Mouse (Mus musculus): Measurements from ENCODE around the gene Dnttip1. TPM values are rescaled to one million over a fixed set of nuclear protein-coding genes. Genes with fewer than 3 reads are reported as not detected.
A peak's percentile ranks its signal among the peaks of the same experiment; 100 is the strongest.

Gene Dnttip1
- polyA plus RNA-seq, 1 experiment from 2014 or later = 58.0 TPM

GRCm38 (mm10) chr2:164773229-164773988 lies 27.6 kb downstream of the Dnttip1 start:
- Histone ChIP-seq H3K36me3 (ENCODE audit: control insufficient read depth, insufficient read depth, low read length) (peaks cover 6% of the 10 kb centered on the region; the same call in 1 of the 2 replicates), H3K9ac (ENCODE audit: low read length) (no peak overlapping the region), H3K4me2 (ENCODE audit: low read depth, low read length) (no peak overlapping the region), H3K9me3 (replicated peaks; ENCODE audit: control insufficient read depth, low read length) (no peaks in the 10 kb centered on the region), H3K27ac (ENCODE audit: low read length) (peak overlapping the region; percentile 25), H3K27me3 (ENCODE audit: control insufficient read depth, insufficient read depth, low read length) (no peaks in the 10 kb centered on the region), H3K4me1 (ENCODE audit: control insufficient read depth, insufficient read depth, low read length) (peaks cover 30% of the 10 kb centered on the region), H3K4me3 (replicated peaks; ENCODE audit: low read length) (no peak overlapping the region)
- no peak for ATAC-seq (ENCODE audit: insufficient read depth, low FRiP score)
- WGBS = 76% methylated on average over 14 of the region's 14 CpGs

GRCm38 (mm10) chr2:164773989-164774364 lies 28.2 kb downstream of the Dnttip1 start:
- H3K4me3 ChIP-seq (replicated peaks; ENCODE audit: low read length) = no peak overlapping the region
- H3K9me3 ChIP-seq (replicated peaks; ENCODE audit: control insufficient read depth, low read length) = no peaks in the 10 kb centered on the region
- WGBS = 59% methylated on average over 5 of the region's 5 CpGs
- H3K4me1 ChIP-seq (ENCODE audit: control insufficient read depth, insufficient read depth, low read length) = peaks cover 30% of the 10 kb centered on the region
- no peak for ATAC-seq (ENCODE audit: insufficient read depth, low FRiP score)
- H3K27me3 ChIP-seq (ENCODE audit: control insufficient read depth, insufficient read depth, low read length) = no peaks in the 10 kb centered on the region
- no peak overlapping the region for H3K9ac ChIP-seq (ENCODE audit: low read length)
- H3K4me2 ChIP-seq (ENCODE audit: low read depth, low read length) = no peak overlapping the region
- H3K27ac ChIP-seq (ENCODE audit: low read length) = peak overlapping the region; percentile 25
- H3K36me3 ChIP-seq (ENCODE audit: control insufficient read depth, insufficient read depth, low read length) = peaks cover 6% of the 10 kb centered on the region; the same call in 1 of the 2 replicates

DNA sequence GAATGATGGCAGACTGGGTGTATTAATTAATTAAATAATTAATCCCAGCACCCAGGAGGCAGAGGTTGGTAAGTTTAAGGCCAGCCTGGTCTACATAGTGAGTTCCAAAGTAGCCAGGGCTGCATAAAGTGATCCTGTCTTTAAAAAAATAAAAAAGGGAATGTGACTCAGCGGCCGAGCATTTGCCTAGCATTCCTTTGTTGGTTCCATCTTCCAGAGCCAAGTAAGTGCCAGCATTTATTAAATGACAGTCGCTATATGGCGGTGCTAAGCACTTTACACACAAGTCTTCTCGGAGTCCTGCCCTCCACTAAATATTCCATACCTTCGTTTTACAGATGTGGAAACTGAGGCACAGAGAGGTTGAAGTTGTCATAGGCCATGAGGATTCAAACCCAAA lies 30.3 kb downstream of the Dnttip1 start:
- H3K36me3 ChIP-seq (ENCODE audit: control insufficient read depth, insufficient read depth, low read length) = peaks cover 6% of the 10 kb centered on the region; the same call in 1 of the 2 replicates
- WGBS = 75% methylated on average over 6 of the region's 6 CpGs
- no peak overlapping the region for H3K9ac ChIP-seq (ENCODE audit: low read length)
- no peak overlapping the region for H3K4me2 ChIP-seq (ENCODE audit: low read depth, low read length)
- H3K4me3 ChIP-seq (replicated peaks; ENCODE audit: low read length) = no peak overlapping the region
- no peak for ATAC-seq (ENCODE audit: insufficient read depth, low FRiP score)
- no peaks in the 10 kb centered on the region for H3K9me3 ChIP-seq (replicated peaks; ENCODE audit: control insufficient read depth, low read length)
- peaks cover 18% of the 10 kb centered on the region for H3K4me1 ChIP-seq (ENCODE audit: control insufficient read depth, insufficient read depth, low read length)
- no peaks in the 10 kb centered on the region for H3K27me3 ChIP-seq (ENCODE audit: control insufficient read depth, insufficient read depth, low read length)
- no peak overlapping the region for H3K27ac ChIP-seq (ENCODE audit: low read length)

DNA sequence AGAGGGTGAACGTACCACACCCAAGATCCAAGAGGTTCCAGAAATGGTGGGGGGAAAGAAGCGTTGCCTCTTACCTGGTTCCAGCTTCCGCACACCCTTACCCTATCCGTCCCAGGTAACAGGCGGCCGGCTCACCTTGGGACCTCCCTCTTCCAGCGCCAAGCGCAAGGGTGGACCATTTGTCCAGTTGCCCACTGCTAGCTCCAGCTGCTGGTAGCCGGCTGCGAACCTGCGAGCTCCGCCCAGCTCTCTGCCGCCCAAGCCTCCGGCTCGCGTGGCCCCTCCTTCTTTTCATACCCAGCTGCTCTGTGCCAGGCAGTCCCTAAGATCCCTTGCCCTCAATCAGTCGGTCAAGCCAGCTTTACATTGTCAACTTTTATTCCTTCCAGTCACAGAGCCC lies 31.0 kb downstream of the Dnttip1 start:
- H3K27me3 ChIP-seq (ENCODE audit: control insufficient read depth, insufficient read depth, low read length) = no peaks in the 10 kb centered on the region
- no peaks in the 10 kb centered on the region for H3K9me3 ChIP-seq (replicated peaks; ENCODE audit: control insufficient read depth, low read length)
- no peak for ATAC-seq (ENCODE audit: insufficient read depth, low FRiP score)
- no peak overlapping the region for H3K4me3 ChIP-seq (replicated peaks; ENCODE audit: low read length)
- 50% methylated on average over 17 of the region's 17 CpGs for WGBS
- peaks cover 11% of the 10 kb centered on the region for H3K4me1 ChIP-seq (ENCODE audit: control insufficient read depth, insufficient read depth, low read length)
- H3K36me3 ChIP-seq (ENCODE audit: control insufficient read depth, insufficient read depth, low read length) = peaks cover 6% of the 10 kb centered on the region; the same call in 1 of the 2 replicates
- H3K27ac ChIP-seq (ENCODE audit: low read length) = no peak overlapping the region
- H3K4me2 ChIP-seq (ENCODE audit: low read depth, low read length) = no peak overlapping the region
- H3K9ac ChIP-seq (ENCODE audit: low read length) = no peak overlapping the region

DNA sequence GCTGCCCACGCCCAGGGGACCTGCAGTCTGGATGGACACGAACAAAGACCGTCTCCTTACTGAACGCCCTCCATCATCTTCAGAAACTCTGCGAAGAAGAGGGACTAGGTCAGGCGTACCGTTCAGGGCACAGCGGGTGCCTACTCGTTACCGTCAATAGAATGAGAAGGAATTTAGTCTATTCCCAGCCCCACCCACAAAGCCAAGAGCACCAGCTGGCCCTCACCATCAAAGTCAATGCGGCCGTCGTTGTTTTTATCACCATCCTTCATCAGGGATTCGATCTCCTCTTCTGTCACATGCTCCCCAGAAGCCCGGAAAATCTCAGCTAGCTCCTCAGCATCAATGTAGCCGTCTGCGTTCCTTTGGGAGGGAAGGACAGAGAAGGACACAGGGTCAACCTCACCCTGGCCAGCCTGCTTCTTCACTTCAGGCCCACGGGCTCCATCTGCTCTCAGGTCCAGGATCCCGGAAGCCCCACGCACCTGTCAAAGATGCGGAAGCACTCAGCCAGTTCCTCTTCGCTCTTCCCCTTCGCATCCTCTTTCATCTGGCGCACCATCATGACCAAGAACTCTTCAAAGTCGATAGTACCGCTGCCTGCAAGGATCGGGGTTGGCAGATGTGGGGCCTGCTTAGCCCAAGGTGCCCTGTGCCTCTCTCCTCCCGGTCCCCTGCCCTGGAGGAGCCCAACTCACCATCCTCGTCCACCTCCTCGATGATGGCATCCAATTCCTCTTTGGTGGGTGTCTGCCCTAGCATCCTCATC lies 31.6 kb downstream of the Dnttip1 start:
- Histone ChIP-seq H3K27me3 (ENCODE audit: control insufficient read depth, insufficient read depth, low read length) (no peaks in the 10 kb centered on the region), H3K9ac (ENCODE audit: low read length) (no peak overlapping the region), H3K4me1 (ENCODE audit: control insufficient read depth, insufficient read depth, low read length) (peaks cover 6% of the 10 kb centered on the region), H3K36me3 (ENCODE audit: control insufficient read depth, insufficient read depth, low read length) (peaks cover 6% of the 10 kb centered on the region; the same call in 1 of the 2 replicates), H3K27ac (ENCODE audit: low read length) (no peak overlapping the region), H3K9me3 (replicated peaks; ENCODE audit: control insufficient read depth, low read length) (no peaks in the 10 kb centered on the region), H3K4me3 (replicated peaks; ENCODE audit: low read length) (no peak overlapping the region), H3K4me2 (ENCODE audit: low read depth, low read length) (no peak overlapping the region)
- ATAC-seq (ENCODE audit: insufficient read depth, low FRiP score) = no peak
- WGBS = 77% methylated on average over 30 of the region's 30 CpGs

DNA sequence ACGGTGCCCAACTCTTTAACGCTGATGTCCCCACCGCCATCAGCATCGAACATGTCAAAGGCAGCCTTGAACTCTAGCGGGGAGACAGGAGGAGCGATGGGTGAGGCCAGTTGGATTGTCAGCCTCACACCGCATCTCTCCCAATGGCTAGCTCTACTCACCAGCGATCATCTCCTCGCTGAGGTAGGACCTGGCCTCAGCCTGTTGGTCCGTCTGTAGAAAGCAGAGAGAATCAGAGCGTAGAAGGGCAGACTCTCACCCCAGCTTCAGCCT lies 32.2 kb downstream of the Dnttip1 start:
- H3K27ac ChIP-seq (ENCODE audit: low read length) = no peak overlapping the region
- 91% methylated on average over 11 of the region's 11 CpGs for WGBS
- H3K36me3 ChIP-seq (ENCODE audit: control insufficient read depth, insufficient read depth, low read length) = peaks cover 4% of the 10 kb centered on the region; the same call in 1 of the 2 replicates
- no peaks in the 10 kb centered on the region for H3K9me3 ChIP-seq (replicated peaks; ENCODE audit: control insufficient read depth, low read length)
- no peak overlapping the region for H3K9ac ChIP-seq (ENCODE audit: low read length)
- no peak overlapping the region for H3K4me3 ChIP-seq (replicated peaks; ENCODE audit: low read length)
- ATAC-seq (ENCODE audit: insufficient read depth, low FRiP score) = no peak
- no peak overlapping the region for H3K4me2 ChIP-seq (ENCODE audit: low read depth, low read length)
- peaks cover 6% of the 10 kb centered on the region for H3K4me1 ChIP-seq (ENCODE audit: control insufficient read depth, insufficient read depth, low read length)
- H3K27me3 ChIP-seq (ENCODE audit: control insufficient read depth, insufficient read depth, low read length) = no peaks in the 10 kb centered on the region

GRCm38 (mm10) chr2:164778809-164779208 lies 33.0 kb downstream of the Dnttip1 start:
- no peak for ATAC-seq (ENCODE audit: insufficient read depth, low FRiP score)
- Histone ChIP-seq H3K9me3 (replicated peaks; ENCODE audit: control insufficient read depth, low read length) (no peaks in the 10 kb centered on the region), H3K27ac (ENCODE audit: low read length) (no peak overlapping the region), H3K36me3 (ENCODE audit: control insufficient read depth, insufficient read depth, low read length) (no peaks in the 10 kb centered on the region), H3K4me2 (ENCODE audit: low read depth, low read length) (no peak overlapping the region), H3K27me3 (ENCODE audit: control insufficient read depth, insufficient read depth, low read length) (no peaks in the 10 kb centered on the region), H3K9ac (ENCODE audit: low read length) (no peak overlapping the region), H3K4me3 (replicated peaks; ENCODE audit: low read length) (no peak overlapping the region), H3K4me1 (ENCODE audit: control insufficient read depth, insufficient read depth, low read length) (no peaks in the 10 kb centered on the region)
- 74% methylated on average over 7 of the region's 7 CpGs for WGBS

DNA sequence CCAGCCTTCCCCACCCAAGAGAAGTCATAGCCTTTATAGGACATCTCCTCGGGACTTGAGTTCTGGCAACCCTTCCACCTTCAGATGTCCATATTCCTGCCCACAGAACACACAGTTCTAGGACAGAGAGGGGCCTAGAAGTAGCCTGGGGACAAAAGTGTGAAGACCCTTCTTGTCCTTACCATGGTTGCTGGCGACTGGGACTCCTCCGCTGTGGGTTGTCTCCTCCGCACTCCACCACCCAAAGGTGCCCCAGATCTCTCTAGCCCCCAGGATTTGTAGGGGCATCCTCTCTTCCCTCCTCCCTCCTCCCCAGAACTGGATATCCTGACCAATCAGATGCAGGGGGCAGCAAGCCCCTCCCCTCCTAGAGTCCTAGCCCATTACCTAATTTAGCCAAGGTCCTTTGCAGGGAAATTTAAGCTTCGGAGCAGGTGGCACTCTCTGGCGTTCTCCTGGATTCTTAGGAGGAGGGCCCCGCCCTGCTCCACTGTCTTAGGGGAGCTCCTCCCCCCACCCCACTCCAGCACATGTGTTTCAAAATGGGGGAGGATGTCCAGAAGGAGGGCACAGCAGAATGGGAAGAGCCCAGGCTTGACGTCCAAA lies 33.8 kb downstream of the Dnttip1 start, which contains the start of gene Tnnc2:
TSS of gene Tnnc2 (minus strand) at position 487 of the 606 bp plus-strand sequence.
- H3K9me3 ChIP-seq (replicated peaks; ENCODE audit: control insufficient read depth, low read length) = no peaks in the 10 kb centered on the region
- 63% methylated on average over 8 of the region's 8 CpGs for WGBS
- no peaks in the 10 kb centered on the region for H3K27me3 ChIP-seq (ENCODE audit: control insufficient read depth, insufficient read depth, low read length)
- H3K4me2 ChIP-seq (ENCODE audit: low read depth, low read length) = no peak within 1 kb of the TSS
- H3K4me1 ChIP-seq (ENCODE audit: control insufficient read depth, insufficient read depth, low read length) = peaks cover 3% of the 10 kb centered on the region; the same call in 1 of the 2 replicates
- no peak within 1 kb of the TSS for H3K9ac ChIP-seq (ENCODE audit: low read length)
- H3K27ac ChIP-seq (ENCODE audit: low read length) = no peak within 1 kb of the TSS
- no peak for ATAC-seq (ENCODE audit: insufficient read depth, low FRiP score)
- H3K36me3 ChIP-seq (ENCODE audit: control insufficient read depth, insufficient read depth, low read length) = no peaks in the 10 kb centered on the region
- no peak within 1 kb of the TSS for H3K4me3 ChIP-seq (replicated peaks; ENCODE audit: low read length)

DNA sequence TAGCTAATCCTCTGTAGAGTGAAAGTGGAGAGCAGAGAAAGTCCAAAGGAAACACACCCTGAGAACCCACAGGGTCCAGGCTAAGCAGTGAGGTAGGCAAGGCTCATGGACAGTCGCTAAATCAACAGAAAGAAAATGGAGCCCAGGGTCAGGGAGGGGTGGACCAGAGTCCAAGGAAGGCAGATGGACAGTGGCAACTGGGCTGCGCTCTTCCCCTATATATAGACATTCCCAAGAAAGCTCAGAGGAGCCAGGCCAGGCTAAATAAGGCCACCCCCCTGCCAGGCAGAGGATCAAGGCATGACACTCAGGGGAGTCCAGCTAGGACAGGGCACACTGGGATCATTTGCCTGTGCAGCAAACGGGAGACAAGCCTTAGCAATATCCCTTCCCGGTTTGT lies 36.1 kb downstream of the Dnttip1 start:
- 68% methylated on average over 4 of the region's 4 CpGs for WGBS
- no peaks in the 10 kb centered on the region for H3K27me3 ChIP-seq (ENCODE audit: control insufficient read depth, insufficient read depth, low read length)
- peaks cover 10% of the 10 kb centered on the region for H3K4me1 ChIP-seq (ENCODE audit: control insufficient read depth, insufficient read depth, low read length)
- no peak overlapping the region for H3K27ac ChIP-seq (ENCODE audit: low read length)
- H3K9ac ChIP-seq (ENCODE audit: low read length) = no peak overlapping the region
- no peak overlapping the region for H3K4me2 ChIP-seq (ENCODE audit: low read depth, low read length)
- H3K36me3 ChIP-seq (ENCODE audit: control insufficient read depth, insufficient read depth, low read length) = no peaks in the 10 kb centered on the region
- ATAC-seq (ENCODE audit: insufficient read depth, low FRiP score) = no peak
- H3K4me3 ChIP-seq (replicated peaks; ENCODE audit: low read length) = no peak overlapping the region
- no peaks in the 10 kb centered on the region for H3K9me3 ChIP-seq (replicated peaks; ENCODE audit: control insufficient read depth, low read length)

Measured in stomach, embryonic 16.5 days (tissue).